Mouse (Mus musculus) cerebellum, adult 2 months (tissue): ENCODE measurements around the gene Sh3gl2. TPM values are rescaled to one million over a fixed set of nuclear protein-coding genes. Genes with fewer than 3 reads are reported as not detected.

ENCODE experiments used
- DNase-seq, 2 experiments: peaks; one replicate each; pipeline ENCODE4 v3.0.0; 2021
- H3K27ac ChIP-seq: fragments of 200-500 bp; 2 replicates; pipeline ENCODE4 v1.5.1; 2012; ENCODE audit warnings: low read length, control low read depth, inconsistent platforms; ENCODE audit not compliant: insufficient read depth
- H3K27me3 ChIP-seq: fragments of 200-500 bp; 2 replicates; pipeline ENCODE4 v1.6.1; 2012; ENCODE audit warnings: inconsistent platforms, mild to moderate bottlenecking, low read length, moderate library complexity; ENCODE audit not compliant: control insufficient read depth, insufficient read depth
- H3K4me1 ChIP-seq: fragments of 200-500 bp; 2 replicates; pipeline ENCODE4 v1.6.1; 2011; ENCODE audit warnings: low read length; ENCODE audit not compliant: control insufficient read depth, insufficient read depth
- H3K4me3 ChIP-seq: fragments of 200-500 bp; replicated peaks from 2 replicates; pipeline ENCODE3; 2011; ENCODE audit warnings: mild to moderate bottlenecking, low read depth, low read length, control low read depth; ENCODE audit not compliant: insufficient read depth
- CTCF ChIP-seq: fragments of 200-500 bp; IDR thresholded peaks from 2 replicates; pipeline ENCODE4 v1.5.1; 2011; ENCODE audit warnings: low read depth, mild to moderate bottlenecking, control low read depth, low read length, moderate library complexity, borderline replicate concordance; ENCODE audit not compliant: insufficient read depth
- POLR2A ChIP-seq: fragments of 200-500 bp; IDR thresholded peaks from 2 replicates; pipeline ENCODE4 v1.6.1; 2011; ENCODE audit warnings: low read length, control low read depth, borderline replicate concordance; ENCODE audit not compliant: insufficient read depth
- WGBS: fragments of 180-500 bp; shearing (Covaris S2); methylation state at CpG from one replicate; pipeline ENCODE4 v1.1.7; 2018; 5-methylcytosine and 5-hydroxymethylcytosine counted together
- polyA plus RNA-seq: library from polyadenylated mRNA; depleted of rRNA; stranded (reverse); fragments of >200 nt; gene quantifications from 2 replicates; pipeline ENCODE4 v1.2.3, GENCODE M21; 2012

Gene Sh3gl2
- polyA plus RNA-seq, 1 experiment = 369 TPM

DNA sequence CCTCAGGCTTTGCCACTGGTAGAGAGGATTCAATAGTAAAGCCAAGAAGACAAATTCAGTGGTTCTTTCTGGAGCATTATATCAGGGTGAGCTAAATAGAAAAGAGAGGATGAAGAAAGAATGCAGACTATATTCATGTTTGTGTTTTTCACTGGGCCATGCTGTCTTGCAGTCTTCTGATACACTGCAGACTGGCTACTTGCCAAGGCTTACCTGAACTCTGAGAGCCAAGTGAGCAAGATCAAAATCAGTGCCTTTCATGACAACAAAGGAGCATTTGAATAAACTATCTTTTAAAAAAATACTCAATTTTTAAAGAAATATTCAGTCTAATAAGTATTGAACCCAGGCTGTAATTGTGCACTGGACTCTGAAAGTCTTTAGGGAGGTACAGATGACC lies 131.4 kb downstream of the Sh3gl2 start:
- peak in 1 of 2 experiments; percentile 63 for DNase-seq
- H3K27me3 ChIP-seq = no peaks in the 10 kb centered on the region
- peaks cover 46% of the 10 kb centered on the region; the same call in 1 of the 2 replicates for H3K4me1 ChIP-seq
- H3K4me3 ChIP-seq = no peak overlapping the region
- TF ChIP-seq CTCF (no peak), POLR2A (no peak)
- H3K27ac ChIP-seq = peak overlapping the region; percentile 66

DNA sequence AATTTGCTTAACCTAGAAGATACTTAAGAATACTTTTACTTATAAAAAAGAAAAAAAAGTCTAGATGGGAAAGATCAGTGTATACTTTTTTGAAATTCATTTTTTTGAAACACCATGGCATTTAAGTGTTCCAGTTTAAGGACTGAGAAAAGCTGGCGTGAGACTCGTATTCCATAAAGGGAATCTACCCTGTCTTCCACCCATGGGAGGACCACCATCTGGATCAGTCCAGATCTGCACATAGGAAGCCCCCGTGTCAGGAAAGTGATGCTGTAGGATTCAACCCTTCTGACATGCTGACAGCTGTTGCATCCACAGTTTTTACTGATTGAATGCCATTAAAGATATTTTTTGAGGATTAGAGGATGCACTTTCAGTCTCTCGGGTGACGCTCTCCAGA lies 134.2 kb downstream of the Sh3gl2 start:
- no peaks in the 10 kb centered on the region for H3K27me3 ChIP-seq
- peaks cover 42% of the 10 kb centered on the region; the same call in 1 of the 2 replicates for H3K4me1 ChIP-seq
- DNase-seq = no peak
- H3K27ac ChIP-seq = peak overlapping the region; percentile 76; the same call in 1 of the 2 replicates
- TF ChIP-seq CTCF (no peak), POLR2A (no peak)
- WGBS = 24% methylated on average over 5 of the region's 5 CpGs
- no peak overlapping the region for H3K4me3 ChIP-seq

- DNase-seq = peak; percentile 87 to 95
- TF ChIP-seq CTCF (no peak), POLR2A (peak; percentile 20; the same call in 1 of the 2 replicates)
- Histone ChIP-seq H3K27me3 (no peaks in the 10 kb centered on the region), H3K4me1 (peaks cover 33% of the 10 kb centered on the region; the same call in 1 of the 2 replicates), H3K4me3 (no peak overlapping the region), H3K27ac (peak overlapping the region; percentile 42; the same call in 1 of the 2 replicates)
- WGBS = 8% methylated on average over 6 of the region's 6 CpGs
Measured at GRCm38 (mm10) chr4:85340686-85341085, 135.8 kb downstream of the Sh3gl2 start.

GRCm38 (mm10) chr4:85345911-85346310 lies 141.0 kb downstream of the Sh3gl2 start:
- WGBS = 53% methylated on average over 6 of the region's 6 CpGs
- peak overlapping the region; percentile 64; the same call in 1 of the 2 replicates for H3K27ac ChIP-seq
- TF ChIP-seq CTCF (no peak), POLR2A (no peak)
- H3K4me1 ChIP-seq = peaks cover 27% of the 10 kb centered on the region; the same call in 1 of the 2 replicates
- H3K27me3 ChIP-seq = no peaks in the 10 kb centered on the region
- no peak for DNase-seq
- H3K4me3 ChIP-seq = no peak overlapping the region

GRCm38 (mm10) chr4:85348079-85348643 lies 143.2 kb downstream of the Sh3gl2 start:
- WGBS = 28% methylated on average over 8 of the region's 8 CpGs
- Histone ChIP-seq H3K4me3 (no peak overlapping the region), H3K27ac (peak overlapping the region; percentile 64; the same call in 1 of the 2 replicates), H3K4me1 (peaks cover 43% of the 10 kb centered on the region; the same call in 1 of the 2 replicates), H3K27me3 (no peaks in the 10 kb centered on the region)
- no peak for DNase-seq
- TF ChIP-seq POLR2A = no peak
- TF ChIP-seq CTCF = no peak

- no peak overlapping the region; the same call in 1 of the 2 replicates for H3K27ac ChIP-seq
- no peak for TF ChIP-seq POLR2A
- 22% methylated on average over 3 of the region's 3 CpGs for WGBS
- DNase-seq = no peak
- no peaks in the 10 kb centered on the region for H3K27me3 ChIP-seq
- peaks cover 22% of the 10 kb centered on the region for H3K4me1 ChIP-seq
- H3K4me3 ChIP-seq = no peak overlapping the region
Measured at GRCm38 (mm10) chr4:85362661-85363060, 157.7 kb downstream of the Sh3gl2 start.

DNA sequence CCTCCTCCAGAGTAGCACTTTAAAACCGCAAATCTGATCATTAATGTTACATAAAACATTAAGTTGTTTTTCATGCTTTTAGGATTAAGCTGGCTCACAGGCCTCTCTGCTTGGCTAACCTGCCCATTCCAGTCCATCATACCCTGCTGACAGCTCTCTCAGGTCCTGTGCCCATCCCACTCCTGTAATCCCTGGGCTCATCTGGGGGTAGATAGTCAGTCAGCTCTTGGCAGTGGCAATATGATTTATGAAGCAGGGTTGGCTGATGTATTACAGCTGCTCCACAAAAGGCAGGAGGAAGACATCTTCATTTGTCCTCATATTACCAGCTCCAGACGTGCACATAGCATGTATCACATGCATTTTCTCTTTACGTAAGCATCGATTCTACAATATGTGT lies 158.3 kb downstream of the Sh3gl2 start:
- Histone ChIP-seq H3K4me1 (peaks cover 22% of the 10 kb centered on the region), H3K27ac (peak overlapping the region; percentile 59), H3K4me3 (no peak overlapping the region), H3K27me3 (no peaks in the 10 kb centered on the region)
- 79% methylated on average over 4 of the region's 4 CpGs for WGBS
- no peak for DNase-seq
- TF ChIP-seq CTCF = no peak
- TF ChIP-seq POLR2A = no peak

- 10% methylated on average over 6 of the region's 6 CpGs for WGBS
- Histone ChIP-seq H3K4me1 (peaks cover 20% of the 10 kb centered on the region), H3K4me3 (no peak overlapping the region), H3K27me3 (no peaks in the 10 kb centered on the region), H3K27ac (peak overlapping the region; percentile 69; the same call in 1 of the 2 replicates)
- TF ChIP-seq CTCF = peak; percentile 43; the same call in 1 of the 2 replicates
- TF ChIP-seq POLR2A = no peak
- peak; percentile 51 to 74 for DNase-seq
Measured at GRCm38 (mm10) chr4:85371036-85371435, 166.1 kb downstream of the Sh3gl2 start.
